Mouse (Mus musculus) bone marrow, adult 2 months (tissue): Measurements from ENCODE around the gene Pla2g7.

Experiments used
- CTCF ChIP-seq: fragments of 200-500 bp; IDR thresholded peaks from 2 replicates; pipeline ENCODE4 v1.5.1; 2011; ENCODE audit warnings: low read length, control low read depth; ENCODE audit not compliant: control insufficient read depth, insufficient read depth
- POLR2A ChIP-seq: fragments of 200-500 bp; IDR thresholded peaks from 2 replicates; pipeline ENCODE4 v1.6.1; 2011; ENCODE audit warnings: low read depth, mild to moderate bottlenecking, control low read depth, low read length, borderline replicate concordance; ENCODE audit not compliant: control insufficient read depth

GRCm38 (mm10) chr17:43651314-43652046 lies 83.6 kb downstream of the Pla2g7 start:
- TF ChIP-seq POLR2A (no peak), CTCF (no peak)
